Mouse (Mus musculus): ENCODE measurements around the gene Ankra2. TPM values are rescaled to one million over a fixed set of nuclear protein-coding genes. Genes with fewer than 3 reads are reported as not detected.

Gene Ankra2
- polyA plus RNA-seq, 1 experiment from 2014 or later: 18.5 TPM

DNA sequence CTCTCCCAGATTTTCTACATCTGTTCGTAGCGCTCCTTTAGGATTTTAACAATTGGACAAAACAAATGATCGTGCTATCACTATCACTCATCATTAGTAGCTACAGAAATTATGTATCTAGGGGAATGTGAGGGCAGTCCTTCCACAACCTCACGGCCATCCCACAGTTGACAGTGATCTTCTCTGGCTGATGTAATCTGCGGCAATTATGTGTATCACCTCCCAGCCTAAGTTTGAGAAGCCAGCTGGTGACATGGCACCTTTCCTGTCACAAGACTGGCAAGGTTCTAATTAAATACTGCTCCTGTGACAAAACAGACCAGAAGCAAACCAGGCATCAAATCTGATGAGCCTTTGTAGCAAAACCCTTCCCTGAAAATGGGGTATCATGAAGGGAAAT is 45.1 kb downstream of the Ankra2 start:
- Histone ChIP-seq H3K36me3 (ENCODE audit: inconsistent target) (peaks cover 28% of the 10 kb centered on the region; the same call in 1 of the 2 replicates), H3K79me2 (ENCODE audit: inconsistent target) (peaks cover 27% of the 10 kb centered on the region), H3K4me3 (ENCODE audit: inconsistent target) (no peak overlapping the region), H3K27ac (no peak overlapping the region)
- 96% methylated on average over 5 of the region's 5 CpGs for WGBS (ENCODE audit: missing documents)

DNA sequence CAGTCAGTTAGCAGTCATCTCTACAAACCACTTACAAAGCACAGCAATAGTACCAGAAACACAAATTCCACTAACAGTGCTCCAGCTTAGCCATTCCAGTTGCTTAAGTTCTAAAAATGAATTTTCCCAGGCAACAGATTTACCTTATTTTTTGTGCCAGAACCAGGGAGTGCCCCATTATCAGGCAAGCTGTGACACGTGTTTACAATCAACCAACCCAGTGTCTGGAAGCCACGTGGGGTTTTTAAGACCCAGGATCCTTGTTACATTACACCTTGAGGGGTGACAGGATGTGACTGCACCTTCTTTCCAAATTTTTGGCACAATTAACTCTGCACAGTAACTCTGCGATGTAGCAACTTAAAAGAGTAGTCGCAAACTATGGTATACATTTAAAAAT is 45.9 kb downstream of the Ankra2 start:
- H3K4me3 ChIP-seq (ENCODE audit: inconsistent target): no peak overlapping the region
- H3K79me2 ChIP-seq (ENCODE audit: inconsistent target): peaks cover 35% of the 10 kb centered on the region
- peaks cover 33% of the 10 kb centered on the region; the same call in 1 of the 2 replicates for H3K36me3 ChIP-seq (ENCODE audit: inconsistent target)
- no peak overlapping the region for H3K27ac ChIP-seq
- WGBS (ENCODE audit: missing documents): 93% methylated on average over 4 of the region's 4 CpGs

DNA sequence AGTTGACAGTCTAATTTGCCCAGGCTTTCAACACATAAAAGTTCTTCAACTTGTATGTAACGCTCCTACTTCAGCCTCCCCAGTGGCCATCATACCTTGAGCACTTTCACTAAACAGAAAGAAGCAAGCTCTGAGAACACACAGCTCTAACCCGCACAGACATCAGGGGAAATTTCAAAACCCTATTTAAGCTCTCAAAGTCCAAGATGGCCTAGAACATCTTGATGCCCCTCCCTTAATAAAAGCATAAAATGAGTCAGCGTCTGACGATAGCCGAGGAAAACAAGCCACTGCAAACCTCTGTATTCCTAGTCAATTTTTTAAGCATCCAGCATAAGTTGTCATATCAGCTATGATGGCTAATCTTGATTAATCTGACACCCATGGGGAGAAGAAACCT is 48.7 kb downstream of the Ankra2 start:
- no peak overlapping the region for H3K27ac ChIP-seq
- WGBS (ENCODE audit: missing documents): 92% methylated on average over 5 of the region's 5 CpGs
- H3K79me2 ChIP-seq (ENCODE audit: inconsistent target): peaks cover 61% of the 10 kb centered on the region
- no peak overlapping the region for H3K4me3 ChIP-seq (ENCODE audit: inconsistent target)
- H3K36me3 ChIP-seq (ENCODE audit: inconsistent target): peaks cover 33% of the 10 kb centered on the region; the same call in 1 of the 2 replicates

DNA sequence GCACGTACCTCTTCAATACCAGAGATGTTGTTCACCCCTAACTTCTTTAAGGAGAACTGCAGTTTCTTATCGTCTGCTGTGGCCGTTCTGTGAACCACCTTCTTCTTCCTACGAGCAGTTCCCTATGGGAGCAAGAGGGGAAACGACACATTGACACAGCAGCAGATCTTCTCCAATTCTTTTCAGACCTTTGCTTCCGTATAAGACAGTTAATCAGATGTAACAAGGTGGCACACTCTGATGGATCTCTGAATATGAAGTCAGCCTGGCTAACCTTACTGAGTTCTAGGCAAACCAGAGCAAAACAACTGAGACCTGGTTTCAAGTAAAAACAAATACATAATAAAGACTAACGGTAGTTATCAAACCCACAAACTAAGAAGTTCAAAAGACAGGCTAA is 50.8 kb downstream of the Ankra2 start:
- H3K36me3 ChIP-seq (ENCODE audit: inconsistent target): peaks cover 33% of the 10 kb centered on the region; the same call in 1 of the 2 replicates
- WGBS (ENCODE audit: missing documents): 79% methylated on average over 7 of the region's 7 CpGs
- no peak overlapping the region for H3K27ac ChIP-seq
- no peak overlapping the region for H3K4me3 ChIP-seq (ENCODE audit: inconsistent target)
- peaks cover 63% of the 10 kb centered on the region for H3K79me2 ChIP-seq (ENCODE audit: inconsistent target)

DNA sequence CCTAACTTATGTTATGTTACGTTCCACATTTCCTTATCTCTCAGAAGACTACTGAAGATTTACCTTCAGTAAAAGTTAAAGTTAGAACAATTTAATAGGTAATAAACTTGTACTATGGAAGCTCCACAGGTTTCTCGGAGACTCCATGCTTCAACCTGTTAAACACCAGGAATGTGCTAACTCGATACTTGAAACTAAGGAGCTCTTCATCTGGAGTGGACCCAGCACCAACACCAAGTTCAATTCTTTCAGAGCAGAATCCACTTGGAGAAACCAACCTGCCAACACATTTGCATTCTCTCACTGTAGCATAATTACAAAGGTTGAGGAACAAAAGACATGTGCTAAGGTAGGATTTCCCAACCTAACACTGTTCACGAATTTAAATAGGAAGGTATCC is 52.2 kb downstream of the Ankra2 start:
- Histone ChIP-seq H3K27ac (no peak overlapping the region), H3K4me3 (ENCODE audit: inconsistent target) (no peak overlapping the region), H3K36me3 (ENCODE audit: inconsistent target) (peaks cover 22% of the 10 kb centered on the region; the same call in 1 of the 2 replicates), H3K79me2 (ENCODE audit: inconsistent target) (peaks cover 63% of the 10 kb centered on the region)
- 74% methylated on average over 4 of the region's 4 CpGs for WGBS (ENCODE audit: missing documents)

DNA sequence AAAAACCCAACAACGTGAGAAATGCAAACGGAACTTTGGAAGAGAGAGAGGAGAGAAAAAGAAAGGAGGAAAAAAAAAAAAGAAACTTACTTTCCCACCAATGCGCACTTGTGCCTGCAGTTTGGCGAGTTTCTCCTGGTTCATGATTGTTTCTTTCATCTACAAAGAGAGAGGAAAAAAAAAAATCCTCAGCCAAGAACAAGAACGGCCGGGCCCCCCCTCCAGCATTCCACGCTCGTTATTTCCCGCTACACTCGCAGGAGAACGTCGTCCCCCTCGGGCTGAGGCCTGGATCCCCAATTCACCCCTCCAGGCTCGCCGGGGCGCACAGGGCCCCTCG is 53.2 kb downstream of the Ankra2 start:
- 0% methylated on average over 9 of the region's 17 CpGs for WGBS (ENCODE audit: missing documents)
- Histone ChIP-seq H3K4me3 (ENCODE audit: inconsistent target) (peak overlapping the region; percentile 64), H3K36me3 (ENCODE audit: inconsistent target) (peaks cover 22% of the 10 kb centered on the region; the same call in 1 of the 2 replicates), H3K27ac (peak overlapping the region; percentile 32), H3K79me2 (ENCODE audit: inconsistent target) (peaks cover 55% of the 10 kb centered on the region)

DNA sequence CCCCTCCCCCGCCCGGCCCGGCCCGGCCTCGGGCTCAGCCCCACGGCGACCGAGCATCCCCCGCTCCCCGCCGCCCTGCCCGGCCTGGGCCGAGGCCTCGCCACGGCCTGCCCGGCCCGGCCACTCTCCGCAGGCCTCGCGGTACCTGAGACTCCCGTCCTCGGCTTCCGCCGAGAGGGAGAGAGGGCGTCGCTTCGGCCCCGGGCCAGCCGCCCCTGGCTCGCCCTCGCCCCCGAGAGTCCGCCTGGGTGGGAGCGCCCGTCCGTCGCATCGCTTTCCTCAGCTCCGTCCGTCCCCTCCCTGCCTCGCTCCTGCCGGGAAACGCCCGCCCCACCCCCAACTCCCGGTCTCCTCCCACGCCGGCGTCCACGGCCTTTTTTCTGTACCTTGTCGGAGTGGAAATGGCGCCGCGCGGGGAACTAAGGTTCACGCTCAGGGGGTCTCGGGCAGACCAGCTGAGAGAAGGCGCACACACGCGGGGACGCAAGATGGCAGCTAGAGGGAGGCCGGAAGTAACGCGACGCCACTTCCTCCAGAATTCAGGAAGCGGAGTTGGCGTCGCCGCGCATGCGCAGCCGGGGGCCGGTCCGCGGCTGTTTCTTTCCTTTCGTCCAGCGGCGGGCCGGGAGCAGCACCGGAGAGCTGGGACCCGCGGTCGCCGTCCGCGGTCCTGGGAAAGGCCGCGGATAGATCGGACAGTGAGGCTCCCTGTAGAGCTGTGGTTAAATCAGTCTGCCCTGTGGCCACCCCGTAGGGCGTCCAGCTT is 53.8 kb downstream of the Ankra2 start, which contains the start of gene Btf3:
Gene Btf3, minus strand, starts transcription at position 527 of the 766 bp plus-strand sequence.
- Histone ChIP-seq H3K79me2 (ENCODE audit: inconsistent target) (peaks cover 49% of the 10 kb centered on the region), H3K4me3 (ENCODE audit: inconsistent target) (peak within 1 kb of the TSS; percentile 69), H3K27ac (peak within 1 kb of the TSS; percentile 51), H3K36me3 (ENCODE audit: inconsistent target) (peaks cover 19% of the 10 kb centered on the region; the same call in 1 of the 2 replicates)
- WGBS (ENCODE audit: missing documents): under 1% methylated on average over 85 of the region's 90 CpGs

DNA sequence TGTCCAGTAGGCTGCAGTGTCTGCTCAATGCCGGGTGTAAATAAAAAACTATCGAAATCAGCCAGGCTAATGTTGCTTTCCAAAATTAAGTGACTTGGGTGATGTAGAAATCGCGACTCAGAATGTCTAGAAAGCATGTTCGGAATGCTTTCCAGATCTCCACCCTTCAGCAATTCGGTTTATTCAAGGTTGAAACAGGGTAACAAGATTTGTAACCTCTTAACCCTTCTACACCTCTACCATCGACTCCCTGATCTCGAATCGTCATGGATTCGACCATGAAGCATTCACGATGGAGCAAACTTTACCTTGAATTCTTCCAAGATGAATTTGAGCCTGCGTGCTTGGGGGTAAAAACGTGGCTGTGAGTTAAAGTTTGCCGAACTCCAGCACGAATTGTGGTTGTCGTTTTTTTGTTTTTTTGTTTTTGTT is 54.4 kb downstream of the Ankra2 start:
- H3K27ac ChIP-seq: peak overlapping the region; percentile 51
- H3K79me2 ChIP-seq (ENCODE audit: inconsistent target): peaks cover 43% of the 10 kb centered on the region
- H3K36me3 ChIP-seq (ENCODE audit: inconsistent target): peaks cover 13% of the 10 kb centered on the region; the same call in 1 of the 2 replicates
- WGBS (ENCODE audit: missing documents): under 1% methylated on average over 16 of the region's 16 CpGs
- H3K4me3 ChIP-seq (ENCODE audit: inconsistent target): peak overlapping the region; percentile 69

DNA sequence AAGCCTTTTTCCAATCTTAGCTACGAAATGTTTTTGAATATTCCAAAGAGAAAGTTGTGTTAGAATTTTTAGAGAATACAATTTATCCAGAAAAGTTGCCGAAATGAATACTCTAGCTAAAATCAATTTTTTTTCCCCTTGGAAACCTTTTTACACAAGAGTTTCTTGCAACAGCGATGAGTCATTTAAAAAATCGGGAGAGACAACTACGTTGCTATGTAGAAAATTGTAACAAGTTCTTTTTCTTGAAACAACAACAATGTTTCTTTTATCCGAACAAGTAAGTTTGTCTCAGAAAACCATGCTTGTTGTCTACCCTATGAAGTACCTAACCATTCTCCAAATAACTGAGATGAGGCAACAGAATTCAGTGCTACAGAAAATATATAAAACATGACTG is 55.0 kb downstream of the Ankra2 start:
- peaks cover 7% of the 10 kb centered on the region; the same call in 1 of the 2 replicates for H3K36me3 ChIP-seq (ENCODE audit: inconsistent target)
- H3K79me2 ChIP-seq (ENCODE audit: inconsistent target): peaks cover 37% of the 10 kb centered on the region
- peak overlapping the region; percentile 69; the same call in 1 of the 2 replicates for H3K4me3 ChIP-seq (ENCODE audit: inconsistent target)
- WGBS (ENCODE audit: missing documents): 83% methylated on average over 6 of the region's 6 CpGs
- no peak overlapping the region for H3K27ac ChIP-seq

Other genes with a start within 250 kb of the Ankra2 start
- not detected in 3 replicates for gene Arhgef28, start 56.6 kb upstream of the Ankra2 start, polyA plus RNA-seq (2018)
- gene Utp15, start within 50 bp of the Ankra2 start, polyA plus RNA-seq (2018): 12.3 to 19.6 TPM (median 15.1 TPM) in 3 replicates
- not detected in 3 replicates for gene Gm21976, start 16.8 kb downstream of the Ankra2 start, polyA plus RNA-seq (2018)
- gene Btf3, start 53.9 kb downstream of the Ankra2 start, polyA plus RNA-seq (2018): 403 to 596 TPM (median 502 TPM) in 3 replicates
- not detected in 3 replicates for gene Foxd1, start 91.2 kb downstream of the Ankra2 start, polyA plus RNA-seq (2018)
- gene Gm10320, start 228.9 kb downstream of the Ankra2 start, polyA plus RNA-seq (2018): 0.78 to 1.1 TPM in 2 of 3 replicates, not detected in the other